Mouse (Mus musculus): ENCODE measurements around the gene Chsy1. TPM values are rescaled to one million over a fixed set of nuclear protein-coding genes. Genes with fewer than 3 reads are reported as not detected.

Gene Chsy1
- polyA plus RNA-seq, 1 experiment from 2014 or later, result 6.1 TPM

DNA sequence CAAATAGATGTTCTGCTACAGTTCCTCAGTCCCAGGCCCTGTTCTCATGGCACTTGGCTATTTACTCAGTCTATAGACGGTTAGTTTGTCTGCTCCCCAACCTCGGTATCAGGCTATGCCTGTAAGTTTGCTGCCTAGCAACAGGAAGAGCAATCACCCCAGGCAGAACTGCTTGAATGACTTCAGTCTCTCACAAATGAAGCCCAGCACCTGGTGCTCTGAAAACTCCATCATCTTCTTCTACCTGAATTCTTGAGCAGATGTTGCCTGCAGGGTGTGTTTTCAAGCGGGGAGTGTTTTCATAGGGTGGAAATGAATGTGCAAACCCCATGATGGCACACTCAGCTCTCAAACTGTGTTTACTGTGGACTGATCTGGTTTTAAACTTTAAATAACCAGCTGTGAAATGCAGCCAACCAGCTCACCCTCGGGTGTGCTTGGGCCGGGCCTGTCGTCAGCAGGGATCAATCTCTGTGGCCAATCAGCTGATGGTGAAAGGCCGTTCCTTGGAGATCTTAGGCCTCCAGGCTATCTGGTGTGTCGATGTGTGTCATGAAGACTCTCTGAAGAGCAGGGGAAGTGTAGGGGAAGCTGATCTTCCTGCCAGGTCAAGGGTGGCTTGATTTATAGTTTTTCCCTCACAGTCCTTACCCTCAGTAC lies 91.6 kb downstream of the Chsy1 start:
- H3K4me2 ChIP-seq (replicated peaks; ENCODE audit: low read depth), result no peak overlapping the region
- H3K27ac ChIP-seq (replicated peaks), result no peak overlapping the region
- ATAC-seq (ENCODE audit: low FRiP score, low TSS enrichment) (peak; percentile 45; the same call in 1 of the 2 replicates), DNase-seq (ENCODE audit: low spot score) (no peak)
- 27% methylated on average over 8 of the region's 8 CpGs for WGBS
- H3K9me3 ChIP-seq (ENCODE audit: control insufficient read depth, low read length), result no peaks in the 10 kb centered on the region
- H3K4me3 ChIP-seq (ENCODE audit: low read depth, low read length), result no peak overlapping the region
- TF ChIP-seq CTCF (IDR thresholded peaks at IDR 0.05; ENCODE audit: low read depth) (no peak), EP300 (optimal IDR thresholded peaks at IDR 0.05) (no peak)
- H3K9ac ChIP-seq (ENCODE audit: low read length), result no peak overlapping the region
- no peaks in the 10 kb centered on the region for H3K36me3 ChIP-seq (ENCODE audit: control insufficient read depth, insufficient read depth, low read length)
- H3K4me1 ChIP-seq (replicated peaks; ENCODE audit: control insufficient read depth, insufficient read depth), result no peaks in the 10 kb centered on the region
- no peaks in the 10 kb centered on the region for H3K27me3 ChIP-seq (ENCODE audit: control insufficient read depth, insufficient read depth, low read length)

DNA sequence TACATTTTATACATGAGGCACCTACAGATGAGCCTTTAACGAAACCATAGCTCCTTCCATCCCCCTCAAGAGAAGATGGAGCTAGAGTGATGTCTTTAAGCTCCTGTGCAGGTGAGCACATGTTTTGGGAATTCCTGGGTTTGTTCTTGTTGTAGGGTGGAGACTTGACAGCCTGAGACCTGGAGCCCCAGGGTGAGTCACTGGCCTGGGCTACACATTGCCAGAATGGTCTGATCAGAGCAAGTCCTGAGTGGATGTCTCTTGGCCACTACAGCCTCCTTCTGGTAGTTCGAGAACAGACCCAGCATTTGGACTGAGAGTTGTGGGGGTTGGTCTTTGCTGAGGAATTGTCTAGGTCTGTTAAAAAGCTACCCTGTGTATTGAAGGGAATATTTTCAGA lies 92.3 kb downstream of the Chsy1 start:
- Histone ChIP-seq H3K27ac (replicated peaks) (no peak overlapping the region), H3K9ac (ENCODE audit: low read length) (no peak overlapping the region), H3K4me2 (replicated peaks; ENCODE audit: low read depth) (no peak overlapping the region), H3K4me3 (ENCODE audit: low read depth, low read length) (no peak overlapping the region), H3K4me1 (replicated peaks; ENCODE audit: control insufficient read depth, insufficient read depth) (no peaks in the 10 kb centered on the region), H3K27me3 (ENCODE audit: control insufficient read depth, insufficient read depth, low read length) (no peaks in the 10 kb centered on the region), H3K36me3 (ENCODE audit: control insufficient read depth, insufficient read depth, low read length) (no peaks in the 10 kb centered on the region), H3K9me3 (ENCODE audit: control insufficient read depth, low read length) (no peaks in the 10 kb centered on the region)
- ATAC-seq (ENCODE audit: low FRiP score, low TSS enrichment), result no peak
- TF ChIP-seq EP300 (optimal IDR thresholded peaks at IDR 0.05) (no peak), CTCF (IDR thresholded peaks at IDR 0.05; ENCODE audit: low read depth) (no peak)
- 74% methylated on average over 2 of the region's 2 CpGs for WGBS
- DNase-seq (ENCODE audit: low spot score), result no peak

DNA sequence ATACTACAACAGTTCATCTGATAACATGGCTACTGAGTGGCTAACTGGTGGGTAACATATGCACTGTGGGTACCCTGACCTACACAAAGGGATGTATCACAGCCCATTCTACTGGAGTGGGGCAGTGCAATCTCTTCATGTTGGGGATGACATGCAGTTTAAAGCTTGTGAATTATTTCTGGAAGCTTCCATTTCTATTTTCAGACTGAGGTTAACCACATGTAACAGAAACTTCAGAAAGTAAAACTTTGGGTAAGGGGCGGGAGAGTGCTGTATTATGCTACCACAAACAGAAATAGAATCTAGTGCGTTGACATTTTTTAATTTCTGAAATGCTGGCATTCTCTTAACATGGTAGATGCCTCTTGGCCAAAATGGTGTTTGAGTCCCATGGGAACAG lies 100.6 kb downstream of the Chsy1 start:
- no peak overlapping the region for H3K4me3 ChIP-seq (ENCODE audit: low read depth, low read length)
- WGBS, result 84% methylated on average over 2 of the region's 2 CpGs
- H3K9ac ChIP-seq (ENCODE audit: low read length), result no peak overlapping the region
- no peak overlapping the region for H3K27ac ChIP-seq (replicated peaks)
- ATAC-seq (ENCODE audit: low FRiP score, low TSS enrichment), result no peak
- H3K27me3 ChIP-seq (ENCODE audit: control insufficient read depth, insufficient read depth, low read length), result no peaks in the 10 kb centered on the region
- H3K4me1 ChIP-seq (replicated peaks; ENCODE audit: control insufficient read depth, insufficient read depth), result no peaks in the 10 kb centered on the region
- H3K9me3 ChIP-seq (ENCODE audit: control insufficient read depth, low read length), result no peaks in the 10 kb centered on the region; the same call in 1 of the 2 replicates
- H3K36me3 ChIP-seq (ENCODE audit: control insufficient read depth, insufficient read depth, low read length), result no peaks in the 10 kb centered on the region
- no peak overlapping the region for H3K4me2 ChIP-seq (replicated peaks; ENCODE audit: low read depth)
- DNase-seq (ENCODE audit: low spot score), result no peak
- TF ChIP-seq EP300 (optimal IDR thresholded peaks at IDR 0.05) (no peak), CTCF (IDR thresholded peaks at IDR 0.05; ENCODE audit: low read depth) (no peak)

DNA sequence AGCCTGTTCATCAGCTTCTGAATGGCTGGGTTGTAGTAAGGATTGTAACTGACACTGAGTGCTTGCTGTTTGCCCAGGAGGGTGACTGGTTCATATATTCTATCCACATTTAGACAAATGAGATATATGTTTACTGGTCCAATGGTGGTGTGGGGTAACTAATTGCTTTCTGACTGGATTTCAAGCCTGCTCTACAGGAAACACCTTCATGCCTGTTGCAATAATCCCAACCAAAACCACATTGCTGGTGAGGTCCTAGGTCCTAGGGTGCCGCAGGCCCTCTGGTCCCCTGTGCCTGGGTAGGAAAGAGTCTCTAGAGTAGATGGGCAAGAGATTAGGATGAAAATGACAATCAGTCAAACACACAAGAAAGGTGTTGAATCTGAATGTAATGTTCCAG lies 103.6 kb downstream of the Chsy1 start:
- no peak for ATAC-seq (ENCODE audit: low FRiP score, low TSS enrichment)
- Histone ChIP-seq H3K9me3 (ENCODE audit: control insufficient read depth, low read length) (no peaks in the 10 kb centered on the region), H3K4me3 (ENCODE audit: low read depth, low read length) (no peak overlapping the region), H3K9ac (ENCODE audit: low read length) (no peak overlapping the region), H3K36me3 (ENCODE audit: control insufficient read depth, insufficient read depth, low read length) (no peaks in the 10 kb centered on the region), H3K27ac (replicated peaks) (no peak overlapping the region), H3K27me3 (ENCODE audit: control insufficient read depth, insufficient read depth, low read length) (no peaks in the 10 kb centered on the region), H3K4me2 (replicated peaks; ENCODE audit: low read depth) (no peak overlapping the region), H3K4me1 (replicated peaks; ENCODE audit: control insufficient read depth, insufficient read depth) (no peaks in the 10 kb centered on the region)
- 67% methylated on average over 1 of the region's 1 CpGs for WGBS
- TF ChIP-seq CTCF (IDR thresholded peaks at IDR 0.05; ENCODE audit: low read depth), result no peak
- no peak for TF ChIP-seq EP300 (optimal IDR thresholded peaks at IDR 0.05)
- DNase-seq (ENCODE audit: low spot score), result no peak

DNA sequence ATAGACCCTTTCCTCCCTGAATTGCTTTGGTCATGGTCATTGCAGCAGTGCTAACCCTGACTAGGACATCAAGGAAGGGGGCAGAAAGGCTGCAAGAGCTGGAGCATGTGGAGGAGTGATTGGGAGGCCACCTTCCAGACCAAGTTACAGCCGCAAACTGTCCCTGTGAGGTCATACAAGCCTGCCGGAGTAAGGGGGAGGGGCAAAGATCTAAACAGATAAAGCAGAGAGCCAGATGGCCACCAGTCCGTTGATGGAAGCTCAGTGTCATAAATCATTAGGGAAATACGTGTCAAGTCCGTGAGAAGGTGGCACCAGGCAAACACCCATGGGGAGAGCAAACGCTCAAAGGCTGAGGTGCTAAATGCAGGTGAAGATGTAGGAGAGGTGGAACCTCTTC lies 105.2 kb downstream of the Chsy1 start:
- 45% methylated on average over 6 of the region's 6 CpGs for WGBS
- no peak overlapping the region for H3K4me2 ChIP-seq (replicated peaks; ENCODE audit: low read depth)
- H3K4me1 ChIP-seq (replicated peaks; ENCODE audit: control insufficient read depth, insufficient read depth), result peaks cover 2% of the 10 kb centered on the region; the same call in 1 of the 2 replicates
- H3K27me3 ChIP-seq (ENCODE audit: control insufficient read depth, insufficient read depth, low read length), result no peaks in the 10 kb centered on the region
- H3K36me3 ChIP-seq (ENCODE audit: control insufficient read depth, insufficient read depth, low read length), result no peaks in the 10 kb centered on the region
- no peak for TF ChIP-seq CTCF (IDR thresholded peaks at IDR 0.05; ENCODE audit: low read depth)
- no peak for TF ChIP-seq EP300 (optimal IDR thresholded peaks at IDR 0.05)
- no peaks in the 10 kb centered on the region for H3K9me3 ChIP-seq (ENCODE audit: control insufficient read depth, low read length)
- ATAC-seq (ENCODE audit: low FRiP score, low TSS enrichment) (no peak), DNase-seq (ENCODE audit: low spot score) (no peak)
- no peak overlapping the region for H3K9ac ChIP-seq (ENCODE audit: low read length)
- no peak overlapping the region for H3K4me3 ChIP-seq (ENCODE audit: low read depth, low read length)
- H3K27ac ChIP-seq (replicated peaks), result no peak overlapping the region

DNA sequence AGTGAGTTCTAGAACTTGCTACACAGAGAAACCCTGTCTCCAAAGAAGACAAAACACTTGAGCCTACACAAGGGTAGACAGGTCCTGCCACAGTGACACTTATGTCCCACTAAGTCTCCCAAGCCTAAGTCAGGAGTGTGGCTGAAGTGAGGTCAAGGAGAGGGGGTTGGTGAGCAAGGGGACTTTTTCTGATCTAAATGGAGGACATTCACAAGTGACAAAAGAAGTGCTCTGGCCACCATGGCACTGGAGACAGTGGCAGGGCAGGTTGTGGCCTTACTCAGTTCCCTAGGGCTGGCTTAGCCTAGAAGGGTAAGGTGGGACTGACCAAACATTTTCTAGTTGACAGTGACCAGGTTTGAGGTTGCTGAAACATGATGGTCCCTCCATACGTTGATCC lies 106.6 kb downstream of the Chsy1 start:
- H3K4me2 ChIP-seq (replicated peaks; ENCODE audit: low read depth), result no peak overlapping the region
- no peak overlapping the region for H3K4me3 ChIP-seq (ENCODE audit: low read depth, low read length)
- no peak for TF ChIP-seq EP300 (optimal IDR thresholded peaks at IDR 0.05)
- no peak for TF ChIP-seq CTCF (IDR thresholded peaks at IDR 0.05; ENCODE audit: low read depth)
- H3K9me3 ChIP-seq (ENCODE audit: control insufficient read depth, low read length), result no peaks in the 10 kb centered on the region
- no peaks in the 10 kb centered on the region for H3K36me3 ChIP-seq (ENCODE audit: control insufficient read depth, insufficient read depth, low read length)
- no peaks in the 10 kb centered on the region for H3K27me3 ChIP-seq (ENCODE audit: control insufficient read depth, insufficient read depth, low read length)
- H3K27ac ChIP-seq (replicated peaks), result no peak overlapping the region
- 80% methylated on average over 1 of the region's 1 CpGs for WGBS
- ATAC-seq (ENCODE audit: low FRiP score, low TSS enrichment) (no peak), DNase-seq (ENCODE audit: low spot score) (no peak)
- no peak overlapping the region for H3K9ac ChIP-seq (ENCODE audit: low read length)
- H3K4me1 ChIP-seq (replicated peaks; ENCODE audit: control insufficient read depth, insufficient read depth), result peaks cover 2% of the 10 kb centered on the region; the same call in 1 of the 2 replicates

Data from stomach, postnatal 0 days (tissue).